Mouse (Mus musculus): ENCODE data around the gene Cox7a2.

- TF ChIP-seq POLR2A (IDR thresholded peaks at IDR 0.05; ENCODE audit: borderline replicate concordance, control insufficient read depth, low read depth, low read length) (no peak), CTCF (IDR thresholded peaks at IDR 0.05; ENCODE audit: control insufficient read depth, insufficient read depth, low read length) (no peak)
Measured at GRCm38 (mm10) chr9:79784439-79784838, 24.8 kb upstream of the Cox7a2 start.

All from bone marrow, adult 2 months (tissue).